Mouse (Mus musculus): ENCODE data around the gene Rmi2. TPM values are rescaled to one million over a fixed set of nuclear protein-coding genes. Genes with fewer than 3 reads are reported as not detected.

Rmi2 gene
- polyA plus RNA-seq, 1 experiment from 2014 or later: 4.2 TPM

DNA sequence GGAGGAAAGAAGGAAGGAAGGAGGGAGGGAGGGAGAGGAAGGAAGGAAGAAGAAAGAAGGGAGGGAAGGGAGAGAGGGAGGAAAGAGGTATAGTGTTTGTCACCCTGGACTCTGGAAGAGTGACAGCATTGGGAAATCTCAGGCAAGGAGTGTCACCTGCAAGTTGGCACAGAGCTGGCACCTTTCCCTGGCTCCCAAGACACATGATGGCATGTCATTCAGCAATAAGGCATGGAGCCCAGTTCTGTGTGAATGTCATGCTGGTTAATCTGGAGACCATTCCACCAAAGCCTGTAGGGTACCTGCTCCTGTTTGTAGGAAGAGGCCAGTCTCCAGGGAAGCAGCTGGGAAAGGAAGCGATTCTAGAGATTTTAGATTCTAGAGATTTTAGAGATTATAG is 24.5 kb upstream of the Rmi2 start:
- no peak overlapping the region for H3K27ac ChIP-seq
- H3K4me3 ChIP-seq (replicated peaks): no peak overlapping the region
- 0 out of 2 replicates have a peak, but pooled peaks cover 7% of the 10 kb centered on the region for H3K4me1 ChIP-seq
- WGBS: 88% methylated on average over 1 of the region's 1 CpGs
- no peak overlapping the region for H3K4me2 ChIP-seq
- ATAC-seq (replicated peaks; ENCODE audit: low FRiP score): no peak
- H3K27me3 ChIP-seq: no peaks in the 10 kb centered on the region
- H3K36me3 ChIP-seq: no peaks in the 10 kb centered on the region
- H3K9ac ChIP-seq: no peak overlapping the region
- H3K9me3 ChIP-seq (replicated peaks): no peaks in the 10 kb centered on the region

DNA sequence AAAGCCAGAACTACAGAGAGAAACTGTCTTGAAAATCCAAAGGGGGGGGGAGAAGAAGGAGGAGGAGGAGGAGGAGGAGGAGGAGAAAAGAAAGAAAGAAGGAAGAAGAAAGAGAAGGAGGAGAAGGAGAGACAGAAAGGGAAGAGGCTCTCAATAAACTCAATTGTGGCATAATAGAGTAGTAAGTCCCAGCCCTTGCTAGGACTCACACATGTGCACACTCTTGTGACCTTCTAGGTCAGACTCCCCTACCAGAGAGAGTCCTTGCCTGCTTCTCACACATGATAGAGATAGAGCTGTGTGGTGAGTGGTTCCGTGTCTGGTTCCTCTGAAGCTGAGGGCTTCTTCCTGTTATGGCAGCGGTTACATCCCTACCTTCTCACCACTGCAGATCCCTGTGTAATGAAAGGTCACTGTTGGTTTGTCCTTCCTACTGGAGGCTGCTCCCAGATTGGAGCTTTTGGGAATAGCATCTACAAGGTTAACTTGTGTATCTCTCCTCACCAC is 21.9 kb upstream of the Rmi2 start, which contains the start of gene Gm11172:
Gene Gm11172, plus strand, starts transcription at position 51 of the 507 bp plus-strand sequence.
- H3K36me3 ChIP-seq: no peaks in the 10 kb centered on the region
- H3K4me1 ChIP-seq: 0 out of 2 replicates have a peak, but pooled peaks cover 7% of the 10 kb centered on the region
- no peak within 1 kb of the TSS for H3K4me3 ChIP-seq (replicated peaks)
- H3K4me2 ChIP-seq: no peak within 1 kb of the TSS
- H3K9me3 ChIP-seq (replicated peaks): no peaks in the 10 kb centered on the region
- 82% methylated on average over 2 of the region's 2 CpGs for WGBS
- H3K27ac ChIP-seq: no peak within 1 kb of the TSS
- ATAC-seq (replicated peaks; ENCODE audit: low FRiP score): no peak
- H3K27me3 ChIP-seq: no peaks in the 10 kb centered on the region
- H3K9ac ChIP-seq: no peak within 1 kb of the TSS

DNA sequence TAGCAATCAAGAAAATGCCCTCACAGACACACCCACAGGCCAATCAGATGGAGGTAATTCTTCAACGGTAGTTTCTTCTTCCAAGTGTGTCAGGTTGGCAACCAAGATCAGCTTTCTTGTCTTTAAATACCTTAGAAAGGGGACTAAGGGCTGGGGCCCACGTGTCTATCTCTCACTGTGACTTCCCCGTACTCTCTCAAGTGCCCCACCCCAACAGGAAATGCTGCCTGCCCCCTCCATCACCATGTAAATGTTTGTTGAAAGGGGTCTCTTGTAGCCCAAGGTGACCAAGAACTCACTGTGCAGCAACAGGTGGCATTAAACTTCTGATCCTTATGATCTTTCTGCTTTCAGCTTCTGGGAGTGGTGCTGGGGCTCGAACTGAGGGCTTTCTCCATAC is 21.1 kb upstream of the Rmi2 start:
- 0 out of 2 replicates have a peak, but pooled peaks cover 7% of the 10 kb centered on the region for H3K4me1 ChIP-seq
- no peak for ATAC-seq (replicated peaks; ENCODE audit: low FRiP score)
- H3K9ac ChIP-seq: no peak overlapping the region
- H3K4me2 ChIP-seq: no peak overlapping the region
- no peaks in the 10 kb centered on the region for H3K36me3 ChIP-seq
- H3K9me3 ChIP-seq (replicated peaks): no peaks in the 10 kb centered on the region
- no peak overlapping the region for H3K4me3 ChIP-seq (replicated peaks)
- H3K27me3 ChIP-seq: no peaks in the 10 kb centered on the region
- 83% methylated on average over 4 of the region's 4 CpGs for WGBS
- no peak overlapping the region for H3K27ac ChIP-seq

DNA sequence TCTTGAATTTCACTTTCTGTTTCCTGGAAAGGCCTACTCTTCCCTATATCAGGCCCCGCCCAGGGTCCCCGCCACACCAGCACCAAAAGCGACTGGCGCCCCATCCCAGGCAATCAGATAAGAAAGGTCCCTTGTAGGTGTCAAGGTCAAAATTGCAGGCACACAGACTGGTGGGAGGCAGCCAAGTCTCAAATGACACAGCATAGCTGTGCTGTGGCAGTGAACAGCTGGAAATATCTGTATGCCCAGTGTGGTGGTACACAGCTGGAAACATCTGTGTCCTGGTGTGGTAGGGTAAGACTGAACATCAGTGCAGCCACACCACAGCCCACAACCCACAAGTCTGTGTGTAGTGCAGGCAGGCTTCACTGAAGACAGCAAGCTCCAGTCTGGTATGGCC is 20.0 kb upstream of the Rmi2 start:
- peak; percentile 29; the same call in 1 of the 2 replicates for ATAC-seq (replicated peaks; ENCODE audit: low FRiP score)
- no peaks in the 10 kb centered on the region for H3K27me3 ChIP-seq
- no peak overlapping the region for H3K9ac ChIP-seq
- H3K4me1 ChIP-seq: 0 out of 2 replicates have a peak, but pooled peaks cover 7% of the 10 kb centered on the region
- no peak overlapping the region for H3K4me3 ChIP-seq (replicated peaks)
- H3K27ac ChIP-seq: no peak overlapping the region
- no peaks in the 10 kb centered on the region for H3K9me3 ChIP-seq (replicated peaks)
- WGBS: 55% methylated on average over 4 of the region's 4 CpGs
- no peak overlapping the region for H3K4me2 ChIP-seq
- no peaks in the 10 kb centered on the region for H3K36me3 ChIP-seq

DNA sequence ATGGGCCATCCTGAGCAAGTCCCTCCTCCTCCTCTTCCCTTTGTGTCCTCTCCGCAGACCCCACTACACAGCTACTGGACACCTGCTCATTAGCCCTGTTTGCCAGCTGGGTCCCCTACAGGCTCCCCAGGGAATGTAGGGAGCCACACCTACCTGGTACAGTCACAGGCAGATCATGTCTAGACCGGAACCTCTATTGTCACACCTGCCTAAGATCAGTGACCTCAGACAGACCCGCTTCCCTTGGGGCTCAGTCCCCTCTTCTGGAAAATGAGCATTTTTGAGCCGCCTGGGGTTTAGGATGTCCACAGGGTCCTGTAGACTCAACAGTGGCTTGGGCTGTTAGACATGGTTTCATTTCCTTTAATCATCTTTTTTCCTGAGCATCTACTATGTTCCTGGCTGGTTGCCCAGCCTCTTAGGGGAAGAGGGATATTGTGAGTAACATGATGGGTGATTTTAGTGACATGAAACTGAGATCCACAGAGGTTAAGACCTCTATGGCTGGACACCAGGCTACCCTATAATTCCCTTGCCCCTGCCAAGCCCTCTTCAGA is 16.2 kb upstream of the Rmi2 start:
- WGBS: 84% methylated on average over 4 of the region's 4 CpGs
- no peak overlapping the region for H3K27ac ChIP-seq
- no peak for ATAC-seq (replicated peaks; ENCODE audit: low FRiP score)

DNA sequence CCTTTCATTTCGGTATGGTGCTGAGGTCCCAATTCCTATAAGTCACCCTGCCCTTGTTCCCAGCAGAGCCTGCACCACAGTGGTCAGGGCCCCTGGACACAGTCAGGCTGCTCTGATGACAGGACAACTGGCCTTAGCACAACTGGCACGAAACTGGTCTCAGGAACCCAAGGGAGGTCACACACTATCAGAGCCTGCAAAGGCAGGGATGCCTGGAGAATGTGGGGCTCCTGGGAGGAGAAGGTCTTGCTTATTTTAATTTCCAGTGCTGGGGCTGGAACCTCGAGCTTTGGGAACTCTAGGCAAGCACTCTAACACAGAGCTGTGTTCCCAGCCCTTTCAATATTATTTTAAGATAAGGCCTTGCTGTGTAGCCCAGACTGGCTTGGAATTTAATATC is 14.9 kb upstream of the Rmi2 start:
- Histone ChIP-seq H3K27ac (no peak overlapping the region), H3K9me3 (replicated peaks) (no peaks in the 10 kb centered on the region), H3K4me2 (no peak overlapping the region), H3K4me3 (replicated peaks) (no peak overlapping the region), H3K9ac (no peak overlapping the region), H3K36me3 (no peaks in the 10 kb centered on the region), H3K27me3 (no peaks in the 10 kb centered on the region), H3K4me1 (peaks cover 14% of the 10 kb centered on the region)
- ATAC-seq (replicated peaks; ENCODE audit: low FRiP score): no peak
- 67% methylated on average over 3 of the region's 3 CpGs for WGBS

More for the DNA sequence above, 16.2 kb upstream of the Rmi2 start:
- no peaks in the 10 kb centered on the region for H3K9me3 ChIP-seq (replicated peaks)
- H3K36me3 ChIP-seq: no peaks in the 10 kb centered on the region
- no peak overlapping the region for H3K4me2 ChIP-seq
- H3K4me3 ChIP-seq (replicated peaks): no peak overlapping the region
- H3K9ac ChIP-seq: no peak overlapping the region
- peaks cover 19% of the 10 kb centered on the region for H3K4me1 ChIP-seq
- no peaks in the 10 kb centered on the region for H3K27me3 ChIP-seq

DNA sequence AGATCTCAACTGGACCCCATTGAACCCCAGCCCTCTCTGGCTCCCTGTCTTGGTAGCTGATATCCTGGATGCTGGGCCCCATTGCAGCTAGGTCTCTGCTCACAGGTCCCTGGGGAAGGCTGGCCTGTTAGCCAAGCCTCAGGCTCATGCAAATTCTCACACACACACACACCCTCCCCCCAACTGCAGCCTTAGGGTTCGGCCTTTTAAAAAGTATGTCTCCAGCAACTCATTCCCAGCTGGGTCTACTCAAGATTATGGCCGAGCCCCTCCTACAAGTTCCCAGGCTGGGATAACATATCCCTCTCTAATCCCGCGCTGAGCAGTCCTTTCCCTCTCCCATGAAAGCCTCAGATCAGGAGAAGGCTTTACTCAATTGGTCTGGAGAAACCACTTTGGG is 13.5 kb upstream of the Rmi2 start:
- Histone ChIP-seq H3K4me2 (no peak overlapping the region), H3K9me3 (replicated peaks) (no peaks in the 10 kb centered on the region), H3K4me1 (peaks cover 15% of the 10 kb centered on the region), H3K36me3 (no peaks in the 10 kb centered on the region), H3K4me3 (replicated peaks) (no peak overlapping the region), H3K27ac (peak overlapping the region; percentile 59), H3K27me3 (no peaks in the 10 kb centered on the region), H3K9ac (no peak overlapping the region)
- WGBS: 30% methylated on average over 4 of the region's 4 CpGs
- ATAC-seq (replicated peaks; ENCODE audit: low FRiP score): peak; percentile 81

DNA sequence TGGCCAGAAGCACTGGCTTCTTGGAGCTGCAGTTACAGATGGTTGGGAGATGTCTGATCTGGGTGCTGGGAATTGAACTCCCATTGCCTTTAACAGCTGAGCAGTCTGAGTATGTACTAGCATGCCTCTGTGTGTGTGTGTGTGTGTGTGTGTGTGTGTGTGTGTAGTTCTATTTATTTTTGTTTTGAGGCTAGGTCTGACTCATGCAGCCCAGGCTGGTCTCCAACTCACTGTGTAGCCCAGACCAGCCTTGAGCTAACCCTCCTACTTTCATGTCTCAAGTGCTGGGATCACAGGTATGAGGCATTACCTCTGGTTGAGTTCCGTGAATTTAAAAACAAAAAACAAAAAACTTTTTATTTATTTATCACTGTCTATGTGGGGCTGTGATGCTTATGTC is 10.3 kb upstream of the Rmi2 start:
- Histone ChIP-seq H3K27me3 (no peaks in the 10 kb centered on the region), H3K4me1 (peaks cover 18% of the 10 kb centered on the region), H3K4me2 (no peak overlapping the region), H3K9me3 (replicated peaks) (no peaks in the 10 kb centered on the region), H3K9ac (no peak overlapping the region), H3K36me3 (no peaks in the 10 kb centered on the region), H3K27ac (no peak overlapping the region), H3K4me3 (replicated peaks) (no peak overlapping the region)
- ATAC-seq (replicated peaks; ENCODE audit: low FRiP score): no peak
- WGBS: 81% methylated on average over 1 of the region's 1 CpGs

DNA sequence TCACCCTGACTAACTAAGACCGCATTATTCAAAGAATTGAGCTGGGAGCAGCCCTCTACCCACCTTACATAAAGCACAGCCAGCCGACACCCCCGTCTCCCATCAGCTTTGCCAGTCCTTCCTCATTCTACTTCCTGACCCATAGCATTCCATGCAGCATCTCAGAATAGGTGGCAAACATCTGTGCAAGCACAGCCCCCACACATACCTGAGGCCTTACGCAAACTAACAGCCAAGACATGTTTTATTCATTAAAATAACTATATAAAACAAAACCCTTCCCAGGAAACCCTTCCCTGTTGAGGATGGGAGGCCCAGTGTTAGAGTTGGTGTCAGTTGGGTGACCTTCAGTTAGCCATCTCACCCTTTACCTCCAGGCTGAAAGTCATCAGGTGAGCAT is 9.0 kb upstream of the Rmi2 start:
- WGBS: 82% methylated on average over 4 of the region's 4 CpGs
- H3K9ac ChIP-seq: no peak overlapping the region
- H3K4me2 ChIP-seq: no peak overlapping the region
- H3K4me1 ChIP-seq: peaks cover 14% of the 10 kb centered on the region
- no peak overlapping the region for H3K27ac ChIP-seq
- H3K4me3 ChIP-seq (replicated peaks): no peak overlapping the region
- H3K9me3 ChIP-seq (replicated peaks): no peaks in the 10 kb centered on the region
- H3K27me3 ChIP-seq: no peaks in the 10 kb centered on the region
- H3K36me3 ChIP-seq: no peaks in the 10 kb centered on the region
- no peak for ATAC-seq (replicated peaks; ENCODE audit: low FRiP score)

DNA sequence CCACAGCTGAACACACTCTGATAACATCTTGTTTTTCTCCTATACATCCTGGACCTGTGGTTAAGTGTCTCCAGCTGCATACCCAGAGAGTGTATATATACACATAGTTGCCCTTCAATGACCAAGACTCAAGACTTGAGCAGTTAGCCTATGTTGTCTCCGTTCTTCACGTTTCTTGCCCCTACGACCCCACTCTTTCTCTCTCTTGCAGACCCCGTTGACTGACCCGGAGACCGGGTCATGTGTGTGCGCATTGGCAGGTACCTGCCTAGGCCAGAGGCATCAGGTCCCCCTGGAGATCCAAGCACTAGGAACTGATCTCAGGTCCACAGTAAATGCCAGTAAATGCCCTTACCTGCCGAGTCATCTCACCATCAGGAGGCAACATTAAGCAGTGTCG is 7.6 kb upstream of the Rmi2 start:
- Histone ChIP-seq H3K27me3 (no peaks in the 10 kb centered on the region), H3K4me3 (replicated peaks) (no peak overlapping the region), H3K4me2 (no peak overlapping the region), H3K4me1 (0 out of 2 replicates have a peak, but pooled peaks cover 6% of the 10 kb centered on the region), H3K9me3 (replicated peaks) (no peaks in the 10 kb centered on the region), H3K27ac (no peak overlapping the region), H3K36me3 (no peaks in the 10 kb centered on the region), H3K9ac (no peak overlapping the region)
- 88% methylated on average over 9 of the region's 9 CpGs for WGBS
- ATAC-seq (replicated peaks; ENCODE audit: low FRiP score): no peak

DNA sequence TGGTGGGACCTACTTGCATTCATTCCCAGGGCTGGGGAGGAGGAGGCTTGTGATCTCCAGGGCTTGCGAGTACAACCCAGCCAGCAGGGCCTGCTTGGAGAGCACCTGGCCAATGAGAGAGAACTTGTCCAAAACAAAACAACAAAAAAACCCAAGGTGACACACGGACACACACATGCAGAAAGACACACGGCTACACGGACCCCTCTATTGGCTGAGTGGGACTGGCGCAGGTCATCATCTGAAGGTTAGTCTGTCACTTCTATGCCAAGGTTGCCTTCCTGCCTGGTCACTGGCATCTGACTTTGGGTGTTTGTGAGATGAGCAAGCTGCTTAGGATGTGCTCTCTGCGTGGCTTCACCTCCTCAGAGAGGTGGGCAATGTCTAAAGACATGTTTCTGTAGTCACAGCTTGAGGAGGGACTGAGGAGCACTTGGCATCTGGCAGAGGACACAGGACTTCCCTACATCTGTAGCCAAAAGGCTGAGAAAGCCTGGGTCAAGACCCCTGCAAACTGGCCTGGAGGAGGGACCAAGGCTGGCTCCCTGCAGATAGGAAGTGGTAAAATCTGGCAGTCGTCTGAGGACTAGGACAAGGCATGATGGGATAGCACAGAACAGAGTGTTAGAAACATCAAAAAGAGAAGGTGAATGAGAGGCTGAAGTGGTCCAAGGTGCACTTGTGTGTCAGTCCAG is 6.9 kb upstream of the Rmi2 start:
- H3K9ac ChIP-seq: no peak overlapping the region
- H3K9me3 ChIP-seq (replicated peaks): no peaks in the 10 kb centered on the region
- 0 out of 2 replicates have a peak, but pooled peaks cover 6% of the 10 kb centered on the region for H3K4me1 ChIP-seq
- ATAC-seq (replicated peaks; ENCODE audit: low FRiP score): no peak
- H3K4me2 ChIP-seq: no peak overlapping the region
- H3K27me3 ChIP-seq: no peaks in the 10 kb centered on the region
- no peak overlapping the region for H3K4me3 ChIP-seq (replicated peaks)
- WGBS: 78% methylated on average over 7 of the region's 7 CpGs
- no peak overlapping the region for H3K27ac ChIP-seq
- no peaks in the 10 kb centered on the region for H3K36me3 ChIP-seq

DNA sequence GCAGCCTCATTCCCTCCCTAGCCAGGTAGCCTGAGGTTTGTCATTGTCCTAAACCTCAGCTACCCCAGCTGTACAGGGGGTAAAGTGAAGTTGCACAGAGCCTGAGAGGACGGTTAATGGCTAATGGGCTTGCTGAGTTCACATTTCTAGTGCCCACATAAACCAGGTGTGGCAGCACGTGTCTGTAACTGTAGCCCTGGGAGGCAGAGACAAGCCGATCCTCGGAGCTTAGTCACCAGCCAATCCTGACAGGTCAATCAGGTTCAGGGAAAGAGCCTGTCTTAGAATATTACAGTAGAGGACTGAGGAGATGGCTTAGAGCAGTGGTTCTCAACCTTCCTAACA is 6.4 kb upstream of the Rmi2 start:
- 61% methylated on average over 4 of the region's 4 CpGs for WGBS
- 0 out of 2 replicates have a peak, but pooled peaks cover 6% of the 10 kb centered on the region for H3K4me1 ChIP-seq
- H3K9me3 ChIP-seq (replicated peaks): no peaks in the 10 kb centered on the region
- no peaks in the 10 kb centered on the region for H3K36me3 ChIP-seq
- ATAC-seq (replicated peaks; ENCODE audit: low FRiP score): no peak
- H3K4me2 ChIP-seq: no peak overlapping the region
- H3K27me3 ChIP-seq: no peaks in the 10 kb centered on the region
- H3K4me3 ChIP-seq (replicated peaks): no peak overlapping the region
- no peak overlapping the region for H3K27ac ChIP-seq
- no peak overlapping the region for H3K9ac ChIP-seq

All from kidney, embryonic 15.5 days (tissue).